Mouse (Mus musculus) 3134 (cell line): ENCODE measurements around the gene Dnajb12.

Source experiments
- DNase-seq: peaks from one replicate; pipeline ENCODE4 v3.0.0-alpha.2; 2011; ENCODE audit warnings: low spot score; ENCODE audit not compliant: insufficient read length; ENCODE audit errors: extremely low read depth

The Dnajb12 gene

DNA sequence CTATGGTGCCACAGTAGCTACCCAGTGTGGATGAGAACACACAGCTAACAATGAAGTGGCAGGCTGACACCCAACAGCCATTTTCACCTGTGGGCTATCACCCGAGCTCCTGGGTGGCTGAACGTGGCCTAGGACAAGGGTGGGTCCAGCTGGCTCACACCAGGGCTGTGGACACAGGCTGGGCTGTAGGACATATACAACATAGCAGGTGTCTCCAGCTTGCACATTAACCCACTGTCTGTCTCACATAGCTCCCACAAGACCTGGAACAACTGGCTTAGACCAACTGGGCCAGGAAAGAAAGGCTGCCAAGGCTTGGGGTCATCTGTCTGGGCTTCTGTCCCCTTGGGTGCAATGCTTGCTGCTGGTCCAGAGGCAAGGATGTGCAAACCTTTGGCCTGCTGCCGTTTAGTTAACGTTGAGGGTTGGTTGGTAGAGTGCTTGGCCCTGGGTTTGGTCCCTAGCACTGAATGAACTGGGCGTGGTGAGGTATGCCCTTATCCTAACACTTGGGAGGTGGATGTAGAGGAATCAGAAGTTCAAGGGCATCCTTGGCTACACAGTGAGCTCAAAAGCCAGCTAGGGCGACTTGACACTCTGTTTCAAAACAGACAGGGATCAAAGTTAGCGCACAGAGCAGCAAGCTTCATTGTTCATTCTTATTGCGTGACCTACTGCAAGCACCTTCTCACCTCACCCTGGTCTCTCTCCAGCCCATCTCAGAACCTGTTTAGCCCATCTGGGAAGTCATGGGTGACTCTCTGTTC, 36.0 kb downstream of the Dnajb12 start:
- no peak for DNase-seq

DNA sequence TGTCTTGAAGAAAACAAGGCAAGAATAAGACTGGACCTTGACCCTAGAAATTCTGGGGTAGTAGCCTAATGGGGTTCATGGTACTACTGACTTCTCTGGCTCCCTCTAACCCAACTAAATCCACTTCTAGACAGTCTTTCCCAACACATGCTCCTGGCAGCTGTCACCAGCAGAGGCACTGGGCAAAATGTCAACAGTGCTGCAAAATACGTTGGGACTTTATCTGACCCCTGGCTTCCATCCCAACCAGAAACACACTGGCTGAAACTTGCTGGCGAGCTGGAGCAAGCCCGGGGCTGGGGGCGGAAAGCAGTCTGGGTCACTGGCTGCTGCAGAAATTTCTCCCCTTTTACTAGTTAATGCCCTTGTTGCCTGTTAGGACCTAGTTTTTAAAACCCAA, 36.8 kb downstream of the Dnajb12 start:
- DNase-seq = peak; percentile 64

DNA sequence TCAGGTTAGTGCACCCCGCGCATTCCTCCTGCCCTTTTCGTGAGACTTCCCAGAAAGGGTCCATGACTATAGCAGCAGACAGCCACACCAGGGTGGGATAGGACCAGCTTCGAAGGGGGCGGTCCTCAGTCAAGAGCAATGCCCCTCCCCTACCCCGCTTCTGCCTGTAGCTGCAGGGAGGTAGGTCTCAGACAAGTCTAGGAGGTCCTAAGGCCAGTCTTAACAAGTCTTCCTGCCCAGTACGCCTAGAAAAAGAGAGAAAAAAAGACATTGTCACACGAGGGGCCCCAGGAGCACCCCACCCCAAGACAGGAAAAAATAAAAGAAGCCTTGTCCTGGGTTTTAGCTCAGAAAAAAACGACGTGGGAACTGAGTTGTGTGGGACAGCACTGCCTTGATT, 37.3 kb downstream of the Dnajb12 start:
- no peak for DNase-seq

DNA sequence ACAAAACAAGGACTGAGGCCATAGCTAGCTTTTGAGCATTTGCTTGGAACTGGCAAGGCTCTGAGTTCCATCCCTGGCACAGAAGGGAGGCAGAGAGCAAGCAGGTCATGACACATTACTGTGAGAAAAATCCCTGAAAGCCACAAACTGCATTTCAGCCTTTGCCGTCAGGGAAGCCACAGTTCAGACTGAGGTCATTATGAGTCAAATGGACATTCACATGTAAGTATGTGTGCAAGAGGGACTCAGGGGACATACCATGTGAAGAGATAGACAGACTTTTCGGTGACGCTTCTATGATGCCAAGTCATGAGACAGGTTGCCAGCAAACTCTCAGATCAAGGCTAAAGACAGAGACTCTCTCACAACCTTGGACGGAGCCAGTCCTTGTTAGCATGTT, 38.8 kb downstream of the Dnajb12 start:
- DNase-seq = peak; percentile 66

DNA sequence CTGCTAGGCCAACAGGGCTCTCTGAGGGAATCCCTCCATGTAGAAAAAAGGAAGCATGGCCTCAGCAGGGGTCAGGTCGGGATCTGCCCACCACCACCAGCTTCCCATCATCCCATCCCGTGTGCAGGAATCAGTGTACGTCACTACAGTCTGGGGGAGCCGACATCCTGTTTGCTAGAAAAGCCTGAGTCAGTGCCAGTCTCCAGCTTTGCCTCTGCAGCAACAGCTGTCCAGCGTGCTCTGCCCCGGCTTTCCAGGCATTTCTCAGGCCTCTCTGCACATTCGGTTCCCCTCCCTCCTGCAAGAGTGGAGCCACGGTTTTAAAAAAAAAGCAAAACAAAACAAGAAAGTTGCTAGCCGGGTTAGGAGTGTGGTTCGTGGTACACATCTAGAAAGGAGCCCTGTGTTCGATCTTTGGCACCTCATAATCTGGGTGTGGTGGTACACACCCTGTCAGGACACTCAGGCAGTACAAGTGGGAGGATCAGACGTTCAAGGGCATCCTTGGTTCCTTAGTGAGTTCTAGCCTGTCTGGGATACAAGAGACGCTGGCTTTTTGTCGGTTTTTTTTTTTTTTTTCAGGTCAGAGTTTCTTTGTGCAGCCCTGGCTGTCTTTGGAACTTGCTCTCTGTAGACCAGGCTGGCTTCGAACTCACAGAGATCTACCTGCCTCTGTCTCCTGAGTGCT, 40.3 kb downstream of the Dnajb12 start:
- DNase-seq = peak; percentile 56

DNA sequence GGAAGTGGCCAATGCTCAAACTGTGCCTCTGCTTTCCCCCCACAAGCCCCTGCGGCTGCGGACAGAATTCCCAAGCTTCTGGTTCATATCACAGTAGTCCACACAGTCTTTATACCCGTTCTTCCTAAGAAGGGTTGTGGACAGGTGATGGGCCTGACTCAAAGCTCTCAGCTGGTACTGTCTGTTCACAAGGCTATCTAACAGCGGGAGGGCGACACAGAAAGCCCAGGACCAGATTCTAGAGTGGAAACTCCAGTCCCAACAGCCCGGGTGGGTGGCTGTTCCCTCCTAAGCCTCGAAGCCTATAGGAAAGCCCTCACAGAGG, 41.1 kb downstream of the Dnajb12 start:
- no peak for DNase-seq

DNA sequence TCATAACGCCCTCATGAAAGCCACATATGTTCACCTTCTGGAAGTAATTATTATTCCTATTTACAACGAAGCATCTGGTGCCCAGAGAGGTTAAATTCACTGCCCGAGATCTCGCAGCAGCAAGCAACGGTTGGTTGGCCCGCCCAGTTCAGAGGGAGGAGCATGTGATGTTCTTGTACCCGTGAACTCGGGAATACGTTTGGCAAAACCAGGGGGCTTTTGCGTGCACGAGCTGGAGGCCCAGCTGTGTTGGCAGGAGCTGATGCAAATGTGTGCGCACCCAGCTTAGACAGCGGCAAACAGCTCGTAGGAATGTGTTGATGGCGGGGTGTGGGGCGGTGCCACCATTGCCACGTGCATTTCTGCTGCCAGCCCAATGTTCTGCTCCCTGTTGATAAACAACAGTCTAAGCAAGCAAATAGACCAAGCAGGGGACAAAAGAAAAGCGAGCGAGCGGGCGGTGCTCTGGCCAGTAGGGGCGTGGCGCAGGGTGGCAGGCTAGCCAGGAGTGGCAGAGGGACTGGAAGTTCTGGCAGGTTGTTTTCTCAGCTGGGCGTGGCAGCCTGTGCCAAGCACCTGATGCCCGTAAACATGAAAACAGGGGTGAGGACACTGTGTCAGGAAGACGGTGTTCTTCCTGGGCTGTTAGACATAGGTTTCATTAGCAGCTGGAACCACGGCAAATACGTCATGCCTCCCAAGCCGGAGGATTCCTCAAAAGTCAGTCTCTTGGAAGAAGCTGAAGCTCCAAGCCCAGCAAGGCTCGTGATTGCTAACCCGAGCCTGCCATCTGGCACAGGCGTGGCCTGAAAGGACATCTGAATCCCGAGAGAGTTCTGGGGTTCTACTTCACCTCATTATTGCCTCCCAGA, 41.7 kb downstream of the Dnajb12 start:
- DNase-seq = peak; percentile 80

DNA sequence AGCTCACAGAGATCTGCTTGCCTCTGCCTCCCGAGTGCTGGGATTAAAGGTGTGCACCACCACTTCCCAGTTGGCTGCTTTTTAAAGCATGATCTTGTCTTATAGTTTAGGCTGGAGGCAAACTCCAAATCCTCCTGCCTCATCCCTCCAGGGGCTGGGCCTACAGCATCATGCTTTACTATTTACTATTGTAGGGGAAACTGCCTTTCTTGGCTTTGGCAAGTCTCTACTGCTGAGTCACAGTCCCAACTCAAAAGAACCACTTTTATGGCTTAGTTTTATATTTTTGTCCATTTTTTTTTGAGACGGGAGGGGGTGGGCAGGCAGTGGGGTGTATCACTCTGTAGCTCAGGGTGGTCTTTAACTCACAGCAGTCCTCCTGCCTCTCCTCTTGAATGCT, 44.1 kb downstream of the Dnajb12 start:
- no peak for DNase-seq

DNA sequence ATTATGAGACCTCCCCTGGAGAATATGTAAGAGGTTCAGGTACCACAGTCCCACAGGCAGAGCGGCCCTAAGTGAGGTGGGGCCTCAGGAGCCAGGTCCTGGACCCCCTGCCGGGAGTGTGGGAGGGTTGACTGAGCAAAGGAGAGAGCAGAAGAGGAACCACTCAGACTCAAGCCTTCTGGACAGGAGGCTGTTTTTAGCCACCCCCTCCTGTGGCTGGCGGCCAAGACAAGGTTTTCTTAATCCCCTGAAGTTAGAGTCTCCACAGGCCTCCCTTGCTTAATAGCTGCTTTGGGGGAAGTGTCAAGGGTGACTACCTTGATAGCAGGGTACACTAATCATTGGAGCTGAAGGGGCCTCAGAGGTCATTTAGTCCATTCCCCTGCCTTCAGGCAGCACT, 44.9 kb downstream of the Dnajb12 start:
- DNase-seq = no peak

DNA sequence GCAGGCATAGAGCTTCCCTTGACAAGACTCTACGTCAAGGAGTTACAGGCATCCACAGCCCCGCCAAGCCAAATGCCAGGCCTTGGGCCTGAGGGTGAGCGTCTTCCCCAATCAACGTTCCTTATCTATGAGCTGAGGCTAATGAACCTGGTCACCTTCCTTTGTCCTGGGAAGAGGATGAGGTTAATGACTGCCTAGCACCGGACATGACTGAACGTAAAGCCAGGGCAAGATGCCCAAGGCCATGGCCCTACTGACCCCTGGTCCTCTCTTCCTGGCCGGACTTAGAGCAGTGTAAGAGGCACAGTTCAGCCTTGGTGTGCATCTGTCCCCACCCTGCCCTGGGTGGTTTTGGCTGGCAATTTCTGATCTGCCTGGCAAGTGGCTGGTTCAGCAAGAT, 49.8 kb downstream of the Dnajb12 start:
- DNase-seq = no peak

DNA sequence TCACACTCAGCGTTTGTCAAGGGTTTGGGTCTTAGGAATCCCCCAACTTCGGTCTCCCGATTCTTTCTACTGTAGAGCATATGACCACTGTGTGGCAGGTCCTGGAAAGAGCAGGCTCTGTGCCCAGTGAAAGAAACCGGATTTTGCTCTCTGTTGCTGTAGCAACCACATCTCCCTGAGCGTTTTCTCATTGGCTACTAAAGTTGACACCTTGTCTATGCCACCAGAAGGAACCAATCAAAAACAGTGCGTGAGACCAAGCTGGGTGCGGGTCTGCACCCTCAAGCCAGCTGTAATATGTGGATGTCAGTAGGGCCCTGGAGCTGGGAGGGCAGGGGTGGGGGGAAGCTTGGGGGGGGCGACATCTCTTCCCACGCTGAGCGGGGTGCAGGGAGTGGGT, 51.6 kb downstream of the Dnajb12 start:
- DNase-seq = no peak

DNA sequence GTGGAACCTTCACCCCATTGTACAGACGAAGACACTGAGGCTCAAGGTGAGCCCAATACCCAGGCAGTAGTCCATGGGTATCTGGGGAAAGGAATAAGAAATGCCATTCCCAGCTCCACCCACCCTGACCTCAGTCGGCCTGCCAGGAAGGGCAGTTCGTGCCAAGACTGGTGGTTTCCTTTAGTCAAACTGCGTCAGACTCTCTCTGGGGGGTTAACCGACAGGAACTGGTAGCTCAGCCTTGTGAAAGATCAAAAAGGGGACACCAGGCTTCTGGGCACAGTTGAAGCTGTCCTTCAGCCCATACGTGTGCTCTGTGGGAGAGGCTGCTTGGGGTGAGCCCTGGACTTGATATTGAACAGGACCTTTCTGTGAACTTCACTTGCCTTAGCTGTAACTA, 53.2 kb downstream of the Dnajb12 start:
- peak; percentile 70 for DNase-seq

DNA sequence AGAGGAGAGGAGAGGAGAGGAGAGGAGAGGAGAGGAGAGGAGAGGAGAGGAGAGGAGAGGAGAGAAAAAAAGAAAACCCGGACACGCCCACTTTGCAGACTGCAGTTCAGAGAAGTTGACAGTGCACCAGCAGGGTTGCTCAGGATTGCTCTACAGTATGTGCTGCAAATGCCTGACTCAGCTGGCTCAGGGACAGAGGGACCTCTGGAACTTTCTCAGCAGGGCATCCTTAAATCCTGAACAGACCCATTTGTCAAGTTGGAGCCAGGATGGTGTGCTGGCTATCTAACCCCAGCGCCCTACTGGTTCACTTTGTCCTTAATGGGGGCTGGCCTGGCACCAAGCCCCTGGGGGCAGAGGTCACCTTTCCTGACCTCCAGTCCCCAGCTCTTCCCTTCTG, 54.7 kb downstream of the Dnajb12 start:
- peak; percentile 25 for DNase-seq

DNA sequence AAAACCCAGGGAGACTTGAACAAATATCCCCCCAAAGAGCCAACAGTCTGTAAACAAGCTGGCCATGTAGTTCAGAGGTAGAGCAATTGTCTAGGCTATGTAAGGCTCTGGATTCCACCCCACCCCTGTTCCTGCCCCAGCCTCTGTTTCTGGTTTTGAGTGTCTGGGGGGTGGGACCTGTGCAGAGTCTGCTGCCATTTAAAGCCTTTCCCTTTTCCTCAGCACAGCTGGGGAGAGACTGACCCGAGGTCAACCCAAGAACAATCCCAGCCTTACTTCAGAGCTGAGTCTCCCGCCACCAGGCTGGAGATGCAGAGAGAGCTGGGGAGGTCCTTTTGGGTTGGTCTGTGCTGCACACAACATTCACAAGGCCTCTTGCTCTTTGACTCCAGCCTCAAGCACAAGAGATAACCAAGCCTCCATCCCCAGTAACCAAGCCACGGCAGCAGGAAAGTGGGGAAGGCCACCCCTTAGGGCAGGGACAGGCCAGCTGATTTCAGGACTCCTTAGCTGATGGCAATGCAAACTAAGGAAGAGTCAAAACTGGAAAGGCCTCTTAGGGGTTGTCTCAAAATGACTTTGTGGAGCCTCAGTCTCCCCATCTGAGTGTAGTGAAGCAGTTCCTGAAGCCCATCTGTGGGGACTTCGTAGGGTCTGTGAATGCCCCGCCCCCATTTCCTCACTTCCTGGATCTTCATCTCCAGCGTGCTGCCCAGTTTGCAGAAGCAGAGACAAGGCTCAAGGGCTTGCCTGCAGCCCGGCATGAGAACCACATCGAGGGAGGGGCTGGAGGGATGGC, 56.9 kb downstream of the Dnajb12 start:
- DNase-seq = no peak

DNA sequence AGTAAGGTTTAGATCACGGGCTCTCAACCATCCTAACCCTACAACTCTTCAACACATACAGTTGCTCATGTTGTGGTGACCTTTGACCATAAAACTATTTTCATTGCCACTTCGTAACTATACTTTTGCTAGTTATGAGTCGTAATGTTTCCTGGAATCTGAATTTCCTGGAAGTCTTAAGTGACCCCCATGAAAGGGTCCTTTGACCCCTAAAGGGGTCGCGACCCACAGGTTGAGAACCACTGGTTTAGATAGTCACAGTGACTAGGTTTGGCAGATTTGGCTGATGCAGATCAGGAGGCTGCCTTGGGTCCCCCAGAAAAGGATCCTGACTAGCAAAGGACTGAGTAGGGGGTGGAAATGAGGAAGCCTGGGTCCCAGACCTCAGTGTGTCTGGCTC, 59.3 kb downstream of the Dnajb12 start:
- DNase-seq = no peak

DNA sequence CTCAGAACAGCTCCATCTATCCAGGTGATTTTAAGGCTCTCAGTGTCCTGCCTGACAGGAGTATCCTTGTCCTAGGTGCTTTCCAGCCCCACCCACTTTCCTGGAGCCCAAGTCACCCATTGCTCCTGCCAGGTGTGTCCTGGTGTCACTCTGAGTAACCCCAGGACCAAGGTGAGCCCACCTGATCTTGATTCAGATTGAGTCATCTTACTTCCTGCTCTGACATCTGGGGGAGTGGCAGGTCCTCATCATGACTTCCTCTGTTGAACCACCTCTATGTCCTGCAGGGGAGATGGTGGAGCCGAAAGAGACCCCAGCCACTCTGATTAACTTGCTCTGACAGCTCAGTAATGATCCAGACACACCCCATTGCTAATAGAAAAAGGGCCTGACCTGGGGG, 59.7 kb downstream of the Dnajb12 start:
- DNase-seq = no peak

DNA sequence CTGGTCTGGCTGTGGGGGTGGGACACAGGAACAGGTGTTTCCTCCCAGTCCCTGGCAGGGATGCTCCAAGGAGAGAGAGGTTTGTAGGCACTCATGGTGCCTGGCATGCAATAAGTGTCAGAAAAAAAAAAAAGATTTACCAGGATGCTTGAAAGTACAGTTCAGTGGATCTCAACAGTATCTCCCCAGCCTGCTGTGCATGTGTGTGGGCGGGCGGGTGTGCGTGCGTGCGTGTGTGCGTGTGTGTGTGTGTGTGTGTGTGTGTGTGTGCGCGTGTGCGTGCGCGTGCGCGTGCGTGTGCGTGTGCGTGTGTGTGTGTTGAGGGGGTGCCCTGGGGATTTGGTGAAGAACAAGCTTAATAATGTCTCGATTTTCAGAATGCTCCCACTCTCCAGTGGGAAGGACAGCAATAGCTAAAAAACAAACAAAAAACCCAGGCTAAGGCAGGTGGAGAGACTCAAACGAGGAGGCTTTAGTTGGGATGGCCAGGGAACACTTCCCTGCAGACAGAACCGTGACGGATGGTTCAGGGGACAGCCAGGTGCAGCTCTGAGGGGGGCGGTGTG, 63.0 kb downstream of the Dnajb12 start:
- no peak for DNase-seq

DNA sequence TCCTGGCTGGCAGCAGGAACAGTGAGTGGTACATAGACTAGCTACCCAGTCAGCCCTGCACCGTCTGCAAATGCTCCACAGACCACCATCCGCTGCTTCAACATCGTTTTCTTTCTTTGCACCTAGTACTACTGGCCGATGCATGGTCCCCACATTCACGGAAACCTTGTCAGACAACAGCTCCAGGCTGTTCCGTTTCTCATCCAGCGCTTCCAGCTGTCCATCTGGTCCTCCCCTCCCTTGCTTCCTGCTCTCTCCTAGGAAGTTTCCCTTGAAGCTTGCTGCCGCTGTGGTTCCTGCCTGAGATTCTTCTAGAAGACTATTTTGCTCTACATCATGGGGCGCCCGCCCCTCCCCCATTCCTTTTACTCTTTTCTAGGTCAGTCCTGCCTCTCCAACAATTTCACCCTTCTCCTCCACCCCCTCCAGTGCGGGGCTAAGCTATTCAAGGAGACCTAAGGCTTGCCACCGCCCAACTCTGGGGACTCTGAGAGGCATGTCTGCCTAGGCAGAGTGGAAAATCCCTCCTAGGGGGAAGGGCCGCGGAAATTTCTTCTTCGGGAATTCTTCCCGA, 63.6 kb downstream of the Dnajb12 start:
- DNase-seq = no peak

DNA sequence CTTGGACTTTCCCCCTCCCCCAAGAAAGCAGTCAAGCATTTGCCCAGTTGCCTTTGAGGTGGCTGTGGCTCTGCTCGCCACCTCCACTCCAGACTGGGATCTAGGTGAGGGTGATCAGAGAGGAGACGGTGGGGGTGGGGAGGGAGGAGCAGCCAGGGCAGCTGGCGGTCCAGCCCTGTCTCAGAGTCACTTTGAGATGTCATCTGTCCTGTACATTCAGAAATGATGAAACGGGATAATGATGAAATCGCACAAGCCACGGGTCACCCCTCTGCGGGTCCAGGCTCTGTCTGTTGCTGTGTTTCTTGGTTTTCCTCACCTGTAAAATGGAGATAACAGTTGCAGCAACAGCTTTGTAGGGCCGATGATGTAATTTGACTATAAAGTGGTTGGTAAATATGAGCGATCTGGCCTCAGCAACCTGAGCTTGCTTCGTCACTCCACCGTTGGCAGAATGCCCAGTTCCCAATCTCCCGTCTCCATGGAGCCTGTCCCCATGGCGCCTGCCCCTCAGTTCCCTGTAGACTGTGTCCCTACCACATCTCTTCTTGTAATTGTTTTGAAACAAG, 64.1 kb downstream of the Dnajb12 start:
- DNase-seq = peak; percentile 70

DNA sequence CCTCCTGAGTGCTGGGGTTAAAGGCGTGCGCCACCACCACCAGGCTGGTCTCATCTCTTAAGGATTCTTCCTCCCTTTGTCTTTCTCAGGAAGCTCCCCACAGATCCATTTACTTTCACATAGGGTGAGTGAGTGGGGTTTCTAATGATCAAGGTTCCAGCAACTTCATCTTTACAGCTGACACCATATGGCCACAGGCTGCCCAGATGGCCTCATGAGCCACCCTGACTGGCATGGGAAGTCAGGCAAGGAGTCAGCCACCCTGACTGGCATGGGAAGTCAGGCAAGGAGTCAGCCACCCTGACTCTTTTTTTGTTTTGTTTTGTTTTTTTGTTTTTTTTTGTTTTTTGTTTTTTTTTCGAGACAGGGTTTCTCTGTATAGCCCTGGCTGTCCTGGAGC, 66.1 kb downstream of the Dnajb12 start:
- DNase-seq = no peak
